Mouse (Mus musculus) left cerebral cortex, adult 2 months (tissue): ENCODE measurements around the gene Zp3. TPM values are rescaled to one million over a fixed set of nuclear protein-coding genes. Genes with fewer than 3 reads are reported as not detected.

Experiments used
- DNase-seq, 2 experiments: peaks; one replicate each; pipeline ENCODE4 v3.0.0; 2021 to 2022; ENCODE audit warnings: low spot score in 2 of 2, mixed read lengths in 1 of 2; ENCODE audit errors: extremely low spot score in 1 of 2
- H3K27ac ChIP-seq: fragments of 200-600 bp; 2 replicates; pipeline ENCODE4 v1.8.1; 2022
- H3K4me3 ChIP-seq: fragments of 200-600 bp; 2 replicates; pipeline ENCODE4 v1.8.1; 2022
- CTCF ChIP-seq: fragments of 200-600 bp; IDR thresholded peaks from 2 replicates; pipeline ENCODE4 v1.8.1; 2022; ENCODE audit warnings: antibody characterized with exemption, mild to moderate bottlenecking, moderate library complexity
- intact Hi-C: fragments of 180-260 bp; cut with DNase I; formaldehyde crosslinking; loops from one replicate; pipeline ENCODE4 v1.15.1; 2025
- total RNA-seq, 2 experiments: library from RNA; stranded (reverse); gene quantifications; 2 replicates each; pipeline ENCODE4 v1.2.3; 2021

Zp3 gene
- total RNA-seq, 2 experiments from 2014 or later = not detected

DNA sequence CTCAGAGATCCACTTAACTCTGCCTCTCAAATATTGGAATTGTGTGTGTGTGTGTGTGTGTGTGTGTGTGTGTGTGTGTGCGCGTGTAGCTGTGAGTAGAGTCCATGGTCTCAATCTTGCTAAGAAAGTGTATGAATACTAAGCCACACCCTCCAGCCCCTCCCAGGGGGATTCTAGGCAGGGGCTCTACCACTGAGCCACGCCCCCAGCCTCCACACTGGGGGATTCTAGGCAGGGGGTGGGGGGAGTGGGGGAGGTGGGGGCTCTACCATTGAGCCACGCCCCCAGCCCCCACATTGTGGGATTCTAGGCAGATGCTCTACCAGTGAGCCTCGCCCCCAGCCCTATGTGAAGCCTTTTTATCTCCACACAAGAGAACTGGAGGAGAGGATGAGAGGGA is 33.3 kb upstream of the Zp3 start:
- Histone ChIP-seq H3K4me3 (no peak overlapping the region), H3K27ac (no peak overlapping the region)
- intact Hi-C loops = no loop called here
- TF ChIP-seq CTCF = no peak
- no peak for DNase-seq

DNA sequence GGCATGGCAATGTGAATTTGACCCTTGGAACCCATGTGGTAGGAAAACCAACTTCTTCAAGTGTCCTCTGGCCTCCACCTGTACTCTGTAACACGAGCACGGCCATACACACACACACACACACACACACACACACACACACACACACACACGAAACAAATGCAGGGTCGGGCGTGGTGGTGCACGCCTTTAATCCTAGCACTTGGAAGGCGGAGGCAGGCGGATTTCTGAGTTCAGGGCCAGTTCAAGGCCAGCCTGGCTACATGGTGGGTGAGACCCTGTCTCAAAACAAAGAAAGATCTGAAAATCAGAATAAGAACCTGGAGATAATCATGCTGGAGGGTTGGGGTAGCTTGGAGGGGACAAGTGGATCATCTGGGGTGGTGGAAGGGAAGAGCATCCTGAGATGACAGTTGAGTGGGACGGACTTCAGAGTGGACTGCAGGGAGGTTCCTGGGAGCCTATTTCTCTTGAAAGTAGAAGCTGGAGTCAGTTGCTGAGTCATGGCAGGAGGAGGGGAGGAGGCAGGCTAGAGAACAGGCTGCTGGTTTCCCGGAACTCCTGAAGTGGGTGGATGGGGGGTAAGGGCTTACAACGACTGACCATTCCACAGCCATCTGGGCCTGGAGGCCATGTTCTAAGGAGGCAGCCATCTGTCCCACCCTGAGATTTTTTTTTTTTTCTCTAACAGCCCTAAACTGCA is 29.0 kb upstream of the Zp3 start:
- DNase-seq = peak in 1 of 2 experiments; percentile 21
- H3K27ac ChIP-seq = no peak overlapping the region
- intact Hi-C loops = no loop called here
- no peak overlapping the region for H3K4me3 ChIP-seq
- TF ChIP-seq CTCF = no peak

DNA sequence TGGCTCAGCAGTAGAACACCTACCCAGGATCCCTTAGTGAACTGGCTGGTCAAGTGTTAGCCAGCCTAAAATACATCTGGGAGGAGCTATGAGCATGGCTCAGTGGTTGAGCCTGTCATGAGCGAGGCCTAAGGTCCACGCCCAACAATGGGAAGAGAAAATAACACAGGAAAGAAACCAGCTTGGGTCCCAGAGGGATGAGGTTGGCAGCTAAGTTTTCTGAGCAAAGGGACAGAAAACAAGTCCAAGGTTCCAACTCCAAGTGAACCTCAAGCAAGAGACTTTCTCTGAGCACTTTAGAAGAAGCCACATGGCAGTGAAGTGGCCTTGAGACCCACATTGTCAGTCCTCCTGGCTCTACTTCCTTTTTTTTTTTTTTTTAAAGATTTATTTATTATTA is 28.2 kb upstream of the Zp3 start:
- intact Hi-C loops = no loop called here
- no peak for TF ChIP-seq CTCF
- DNase-seq = no peak
- H3K27ac ChIP-seq = no peak overlapping the region
- H3K4me3 ChIP-seq = no peak overlapping the region

DNA sequence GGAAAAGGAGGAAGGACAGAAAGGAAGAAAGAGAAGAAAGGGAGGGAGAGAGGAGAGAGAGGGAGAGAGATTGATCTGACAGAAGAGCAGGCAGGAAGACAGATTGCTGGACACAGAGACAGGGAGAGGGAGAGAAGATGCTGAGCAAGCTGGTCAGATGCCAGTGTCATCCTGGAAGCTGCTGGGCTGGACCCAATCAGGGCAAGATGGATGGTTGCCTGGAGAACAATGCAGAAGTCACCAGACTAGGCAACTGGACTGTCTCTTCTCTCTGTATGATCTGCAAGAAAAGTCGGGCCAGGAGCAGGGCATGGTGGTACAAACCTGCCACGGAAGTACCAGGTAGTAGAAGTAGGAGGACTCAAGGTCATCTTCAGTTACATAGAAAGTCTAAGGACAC is 27.1 kb upstream of the Zp3 start:
- no peak for TF ChIP-seq CTCF

DNA sequence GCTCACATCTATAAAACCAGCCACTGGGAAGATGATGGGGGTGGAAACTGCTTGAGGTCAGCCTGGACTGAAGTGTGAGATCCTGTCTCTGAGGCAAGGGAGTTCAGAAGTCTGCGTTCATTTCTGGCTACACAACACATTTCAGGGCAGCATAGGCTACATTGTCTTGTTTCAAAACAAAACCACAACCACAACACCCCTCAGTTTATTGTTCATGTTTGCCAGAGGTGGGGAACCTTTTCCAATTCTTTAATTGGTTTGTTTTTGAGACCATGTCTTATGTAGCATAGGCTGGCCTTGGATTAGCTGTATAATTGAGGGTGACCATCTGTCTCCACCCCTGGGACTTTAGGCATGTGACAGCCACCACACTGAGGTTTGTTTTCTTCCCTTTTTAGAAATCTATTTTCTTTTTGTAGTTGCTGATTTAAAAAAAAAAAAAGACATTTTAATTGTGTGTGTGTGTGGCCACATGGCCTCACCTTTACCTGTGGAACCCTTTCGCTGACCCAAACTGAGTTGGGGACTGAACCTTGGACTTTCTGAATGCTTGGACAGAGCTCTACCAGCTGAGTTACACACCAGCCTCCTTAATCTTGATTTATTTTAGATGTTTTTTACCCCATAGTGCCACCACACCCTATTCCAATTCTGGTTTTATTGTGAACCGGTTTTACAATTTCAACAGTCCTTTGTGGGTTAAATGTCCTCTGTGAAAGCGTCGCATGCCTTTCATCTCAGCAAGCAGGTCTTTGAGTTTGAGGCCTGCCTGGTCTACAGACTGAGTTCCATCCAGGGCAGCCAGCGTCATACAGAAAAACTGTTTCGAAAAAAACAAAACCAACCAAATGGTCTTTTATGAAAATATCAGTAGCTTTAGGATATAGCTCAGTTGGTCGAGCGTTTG is 23.3 kb upstream of the Zp3 start:
- no peak for TF ChIP-seq CTCF
- intact Hi-C loops = loop anchor here (1.0 kb wide), 1 partner anchor 22 kb away; the partner anchor contains the start of gene Ywhag
- no peak for DNase-seq
- peak overlapping the region; percentile 36; the same call in 1 of the 2 replicates for H3K4me3 ChIP-seq
- peak overlapping the region; percentile 83 for H3K27ac ChIP-seq

More for the DNA sequence above, 27.1 kb upstream of the Zp3 start:
- intact Hi-C loops = no loop called here
- Histone ChIP-seq H3K4me3 (no peak overlapping the region), H3K27ac (no peak overlapping the region)
- DNase-seq = no peak

DNA sequence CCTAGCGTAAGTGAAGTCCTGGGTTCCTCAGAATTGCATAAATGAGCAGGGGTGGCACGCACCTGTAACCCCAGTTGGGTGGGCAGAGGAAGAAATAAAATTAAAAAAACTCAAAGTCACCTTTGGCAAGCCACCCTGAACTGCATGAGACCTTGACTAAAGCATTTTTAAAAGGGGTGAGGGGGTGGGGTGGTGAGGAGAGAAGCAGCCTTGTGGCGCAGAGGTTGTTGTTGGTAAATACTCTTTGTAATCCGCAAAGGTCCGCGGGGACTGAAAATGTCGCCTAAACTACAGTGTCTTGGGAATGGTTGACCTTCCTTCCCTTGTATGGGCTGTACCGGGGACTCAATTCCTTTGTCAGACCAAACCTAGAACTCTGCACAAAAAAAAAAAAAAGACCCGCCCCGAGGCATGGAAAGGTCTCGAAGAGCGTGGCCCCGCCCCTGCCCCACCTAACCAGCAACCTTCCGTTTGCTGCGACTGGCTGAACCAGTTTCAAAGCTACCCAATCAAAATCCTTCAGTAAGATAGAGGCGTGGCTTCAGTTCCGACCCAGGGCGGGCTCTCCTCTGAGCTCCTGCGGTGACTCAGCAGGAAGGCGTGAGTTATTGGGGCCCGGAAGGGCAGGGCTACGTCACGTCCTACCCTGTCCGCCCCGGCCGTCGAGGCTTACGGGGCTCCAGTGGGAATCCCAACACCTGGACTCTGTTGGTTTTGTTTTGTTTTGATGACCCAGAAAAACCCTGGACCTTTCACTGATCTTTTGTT is 22.5 kb upstream of the Zp3 start:
- intact Hi-C loops = loop anchor here (1.0 kb wide), 1 partner anchor 23 kb away; the partner anchor contains the start of gene Ywhag
- Histone ChIP-seq H3K4me3 (peak overlapping the region; percentile 36), H3K27ac (peak overlapping the region; percentile 83)
- peak; percentile 84 to 93 for DNase-seq
- no peak for TF ChIP-seq CTCF

DNA sequence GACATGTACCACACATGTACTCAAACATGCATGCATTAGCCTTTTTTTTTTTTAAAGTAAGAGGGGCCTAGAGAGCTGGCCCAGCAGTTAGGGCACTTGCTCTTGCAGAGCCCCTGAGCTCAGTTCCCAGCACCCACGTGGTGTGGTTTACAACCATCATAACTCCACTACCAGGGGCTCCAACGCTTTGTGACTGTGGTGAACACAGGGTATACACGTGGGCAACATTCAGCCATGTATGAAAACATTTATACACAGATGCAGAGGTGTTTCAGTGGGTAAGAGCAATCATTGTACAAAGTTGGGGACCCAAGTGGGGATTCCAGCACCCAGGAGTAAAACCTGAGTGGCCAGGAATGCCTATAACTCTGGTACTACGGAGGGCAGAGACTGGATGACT is 21.5 kb upstream of the Zp3 start:
- no peak for TF ChIP-seq CTCF
- DNase-seq = no peak
- Histone ChIP-seq H3K27ac (peak overlapping the region; percentile 76; the same call in 1 of the 2 replicates), H3K4me3 (no peak overlapping the region)
- intact Hi-C loops = no loop called here

DNA sequence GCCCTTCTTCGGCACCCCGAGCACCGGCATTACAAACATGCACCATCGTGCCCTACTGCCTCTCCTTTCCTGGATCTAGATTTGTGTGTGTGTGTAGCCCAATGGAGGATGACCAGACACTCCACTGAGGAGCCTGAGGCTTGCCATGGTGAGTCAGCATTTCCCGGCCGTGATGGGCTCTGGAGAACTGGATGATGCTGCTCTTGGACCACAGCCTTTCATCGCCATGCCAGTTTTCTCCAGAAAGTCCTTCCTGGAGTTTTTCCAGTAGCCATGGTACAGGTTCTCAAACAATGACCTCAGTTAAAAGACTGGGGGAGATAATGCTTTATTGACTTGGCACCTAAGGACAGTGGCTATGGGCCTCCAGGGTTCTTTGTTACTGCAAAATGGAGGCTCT is 20.0 kb upstream of the Zp3 start:
- H3K27ac ChIP-seq = no peak overlapping the region
- no peak for DNase-seq
- no peak for TF ChIP-seq CTCF
- no peak overlapping the region for H3K4me3 ChIP-seq
- intact Hi-C loops = no loop called here

DNA sequence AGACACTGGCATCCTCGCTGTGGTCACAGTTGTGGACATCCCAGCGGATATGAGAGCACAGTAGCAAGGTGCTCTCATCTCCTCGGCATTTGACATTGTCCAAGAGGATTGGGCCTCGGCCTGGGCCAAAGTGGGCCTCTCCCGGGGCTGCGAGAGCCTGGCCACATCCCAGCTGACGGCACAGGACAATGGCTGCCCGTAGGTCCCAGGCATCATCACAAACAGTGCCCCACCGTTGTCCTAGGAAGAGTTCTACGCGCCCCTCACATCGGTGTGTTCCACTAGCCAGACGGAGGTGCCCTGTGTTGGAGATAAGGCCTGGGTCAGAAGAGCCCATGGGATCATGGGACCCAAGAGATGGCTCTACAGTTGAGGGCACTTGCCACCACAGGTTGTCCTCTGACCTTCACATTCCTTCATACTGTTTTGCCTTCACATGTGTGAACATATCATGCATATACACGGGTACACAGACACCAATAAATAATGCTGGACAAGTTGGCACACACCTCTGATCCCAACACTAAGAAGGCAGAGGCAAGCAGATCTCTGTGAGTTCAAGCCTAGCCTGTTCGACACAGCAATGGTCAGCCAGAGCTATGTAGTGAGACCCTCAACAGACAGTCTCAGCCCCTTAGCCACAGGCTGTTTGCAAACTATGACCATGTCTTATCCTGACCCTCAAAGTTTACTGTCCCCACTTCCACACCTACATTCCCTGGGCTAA is 18.8 kb upstream of the Zp3 start:
- no peak for TF ChIP-seq CTCF
- peak overlapping the region; percentile 98 for H3K27ac ChIP-seq
- intact Hi-C loops = no loop called here
- no peak for DNase-seq
- H3K4me3 ChIP-seq = no peak overlapping the region

DNA sequence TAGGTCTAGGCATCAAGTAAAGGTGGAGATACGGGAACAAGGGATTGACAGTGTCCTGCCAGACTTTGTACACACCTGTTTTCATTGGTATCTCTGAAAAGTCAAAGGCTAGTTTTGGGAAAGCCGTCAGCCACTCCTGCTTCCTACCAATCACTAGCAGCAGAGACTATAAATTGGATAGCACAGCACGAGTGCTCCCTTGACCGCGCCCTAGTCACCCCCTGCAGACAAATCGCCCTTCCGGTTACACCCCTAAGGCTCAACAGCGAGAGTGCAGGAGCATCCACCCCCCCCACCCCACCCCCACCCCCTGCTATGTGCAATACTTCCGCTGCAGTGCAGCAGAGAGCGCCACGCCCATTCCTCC is 17.8 kb upstream of the Zp3 start:
- H3K4me3 ChIP-seq = peak overlapping the region; percentile 87
- peak overlapping the region; percentile 98 for H3K27ac ChIP-seq
- intact Hi-C loops = loop anchor here (1.0 to 2.0 kb wide), 2 partner anchors 28 to 57 kb away; partner anchors contain the start of gene Ywhag
- no peak for TF ChIP-seq CTCF
- no peak for DNase-seq
